Mouse (Mus musculus) left cerebral cortex, postnatal 14 days (tissue): Measurements from ENCODE around the gene Nsa2. TPM values are rescaled to one million over a fixed set of nuclear protein-coding genes. Genes with fewer than 3 reads are reported as not detected.

Experiments
- DNase-seq, 2 experiments: peaks; one replicate each; pipeline ENCODE4 v3.0.0; 2021 to 2022; ENCODE audit warnings: low spot score in 2 of 2, mixed read lengths in 1 of 2
- intact Hi-C: fragments of 180-260 bp; cut with DNase I; formaldehyde crosslinking; loops from one replicate; pipeline ENCODE4 v1.15.1; 2025
- total RNA-seq, 2 experiments: library from RNA; stranded (reverse); gene quantifications; 2 replicates each; pipeline ENCODE4 v1.2.3; 2021

Gene Nsa2
- total RNA-seq, 2 experiments from 2014 or later: 38.2 to 44.6 TPM

- intact Hi-C loops: no loop called here
- DNase-seq: peak; percentile 83 to 92
These were observed 38.4 kb downstream of the Nsa2 start, which contains the start of gene Gm6169 for GRCm38 (mm10) chr13:97099187-97099852. Gene Gm6169 (minus strand): TSS chr13:97099237.

- intact Hi-C loops: no loop called here
- no peak for DNase-seq
These were observed 42.0 kb downstream of the Nsa2 start for GRCm38 (mm10) chr13:97095726-97096125.

DNA sequence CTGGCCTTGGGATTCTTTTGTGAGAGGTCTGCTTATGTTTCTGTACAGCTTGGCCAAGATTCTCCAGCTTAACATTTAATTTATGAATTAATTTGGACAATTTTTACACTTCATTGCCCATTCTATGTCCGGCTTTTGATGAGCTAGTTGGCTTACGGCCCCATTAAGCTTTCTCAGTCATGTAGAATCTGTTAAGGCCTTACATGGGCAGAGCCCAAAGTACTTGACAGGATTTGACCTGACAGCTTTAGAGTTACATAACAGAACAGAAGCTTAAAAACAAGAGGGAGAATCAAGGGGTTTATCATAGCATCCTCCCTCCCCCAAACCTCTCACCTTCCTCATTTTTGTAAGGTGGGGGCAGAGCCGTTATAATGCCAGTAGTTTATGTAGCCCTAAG, 49.6 kb downstream of the Nsa2 start:
- intact Hi-C loops: no loop called here
- no peak for DNase-seq

GRCm38 (mm10) chr13:97087421-97087820, 50.3 kb downstream of the Nsa2 start:
- no peak for DNase-seq
- intact Hi-C loops: no loop called here

- intact Hi-C loops: no loop called here
- no peak for DNase-seq
These were observed 51.4 kb downstream of the Nsa2 start for GRCm38 (mm10) chr13:97086316-97086715.

GRCm38 (mm10) chr13:97082432-97082831, 55.3 kb downstream of the Nsa2 start:
- DNase-seq: no peak
- intact Hi-C loops: no loop called here

GRCm38 (mm10) chr13:97080615-97081014, 57.1 kb downstream of the Nsa2 start:
- intact Hi-C loops: no loop called here
- DNase-seq: no peak

DNA sequence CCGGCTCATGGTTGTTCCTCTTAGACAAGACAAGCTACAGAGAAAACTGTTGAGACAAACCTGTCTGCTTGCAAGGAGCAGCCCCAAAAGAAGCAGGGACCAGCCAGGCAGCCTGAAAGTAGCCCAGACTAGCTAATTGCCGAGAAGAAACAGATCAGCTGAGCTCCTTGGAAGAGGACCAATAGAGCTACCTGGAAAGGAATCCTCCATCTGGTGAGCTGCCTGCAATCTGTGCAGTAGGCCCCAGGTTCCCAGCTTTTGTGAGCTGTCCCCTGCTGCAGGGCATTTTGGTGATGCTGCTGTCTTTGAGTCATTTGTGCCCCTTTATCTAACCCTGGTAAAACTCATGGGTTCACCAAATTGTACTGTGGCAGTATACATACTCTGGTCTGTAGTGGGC, 57.5 kb downstream of the Nsa2 start:
- intact Hi-C loops: no loop called here
- DNase-seq: no peak

Other genes with a start within 250 kb of the Nsa2 start
- gene Gcnt4, start 213.2 kb downstream of the Nsa2 start, total RNA-seq: 1 to 10 TPM; 5.5 to 7.5 TPM
- not detected for gene 1700029F12Rik, start 103.6 kb downstream of the Nsa2 start, total RNA-seq
- gene Fam169a, start 70.7 kb downstream of the Nsa2 start, total RNA-seq: 10 to 100 TPM; 43.5 to 44.5 TPM
- 1 to 10 TPM in 1 of 2 experiments, not detected in 1; 1.9 TPM for gene Gm6169, start 38.7 kb downstream of the Nsa2 start, total RNA-seq
- gene Gfm2, start within 50 bp of the Nsa2 start, total RNA-seq: 10 to 100 TPM; 26.6 to 27.6 TPM
- gene Hexb, start 60.4 kb upstream of the Nsa2 start, total RNA-seq: 100 to 1,000 TPM; 104 to 107 TPM
- 100 to 1,000 TPM; 482 to 522 TPM for gene Enc1, start 103.2 kb upstream of the Nsa2 start, total RNA-seq